Mouse (Mus musculus) ES-Bruce4 (cell line): ENCODE data around the gene Limk2.

Experiments used
- CTCF ChIP-seq: IDR thresholded peaks from one replicate; pipeline ENCODE4 v1.8.1; 2011; ENCODE audit warnings: low read depth, low read length
- POLR2A ChIP-seq: IDR thresholded peaks from one replicate; pipeline ENCODE4 v1.8.1; 2011; ENCODE audit warnings: low read length; ENCODE audit not compliant: insufficient read depth

- no peak for TF ChIP-seq CTCF
- no peak for TF ChIP-seq POLR2A
Observed at GRCm38 (mm10) chr11:3382602-3383594, 26.1 kb downstream of the Limk2 start.
